Mouse (Mus musculus) kidney, adult 2 months (tissue): ENCODE data around the gene Plekhh3.

Experiments
- CTCF ChIP-seq: fragments of 200-500 bp; conservative IDR thresholded peaks from 2 replicates; pipeline ENCODE4 v1.5.1; 2011; ENCODE audit warnings: low read depth, mild to moderate bottlenecking, control low read depth, low read length, moderate library complexity, mixed read lengths; ENCODE audit not compliant: insufficient read depth, insufficient read length
- POLR2A ChIP-seq: fragments of 200-500 bp; IDR thresholded peaks from one replicate; pipeline ENCODE4 v1.6.1; 2011; ENCODE audit warnings: low read depth, low read length, control low read depth

DNA sequence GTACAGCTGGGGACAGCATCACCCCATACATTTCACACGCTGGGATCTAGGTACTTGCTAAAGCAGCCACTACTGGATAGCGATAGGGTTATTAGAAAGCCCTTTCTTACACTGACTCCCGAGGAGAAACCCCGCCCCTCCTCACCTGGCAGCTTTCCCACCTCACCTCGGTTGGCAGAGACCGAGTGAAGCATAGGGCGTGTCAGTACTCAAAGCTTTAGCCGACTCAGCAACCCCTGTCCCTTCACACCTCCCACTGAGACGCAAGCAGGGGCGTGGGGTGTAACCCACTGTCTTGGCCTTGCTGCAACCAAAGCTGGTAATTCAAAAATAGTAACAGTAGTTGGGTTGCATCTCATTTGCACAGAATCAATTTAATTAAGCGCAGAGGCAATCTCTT is 2.0 kb upstream of the Plekhh3 start:
- no peak for TF ChIP-seq POLR2A
- TF ChIP-seq CTCF: no peak
